Mouse (Mus musculus): Measurements from ENCODE around the gene C130026I21Rik.
"Not testable (repeated sequence)": the region's sequence is repeated elsewhere in the genome, so short reads cannot be mapped to it uniquely, and the experiment has no call there.

DNA sequence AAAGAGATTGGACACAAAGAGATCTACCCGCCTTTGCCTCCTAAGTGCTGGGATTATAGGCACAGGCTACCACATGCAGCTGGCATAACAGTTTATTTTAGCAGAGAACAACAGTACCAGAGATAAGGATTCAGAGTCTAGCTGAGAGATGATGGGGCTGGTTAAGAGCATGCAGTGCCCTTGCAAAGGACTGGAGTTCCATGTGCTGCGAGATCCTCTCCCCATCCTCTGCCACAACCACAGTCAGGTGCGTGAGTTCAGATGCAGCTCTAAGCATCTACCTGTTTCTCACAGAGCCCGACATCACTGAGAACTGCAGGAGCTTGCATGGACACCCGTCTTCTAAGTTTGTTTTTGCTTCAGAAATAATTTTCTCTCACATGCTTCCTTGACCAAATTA, 24.1 kb downstream of the C130026I21Rik start:
- not testable (repeated sequence) for TF ChIP-seq POLR2A (IDR thresholded peaks at IDR 0.05; ENCODE audit: low read depth, low read length); CTCF (conservative IDR thresholded peaks at IDR 0.05; ENCODE audit: insufficient read depth, insufficient read length, low read depth, low read length)

Data from kidney, adult 2 months (tissue).